Mouse (Mus musculus): ENCODE measurements around the gene Qsox2. TPM values are rescaled to one million over a fixed set of nuclear protein-coding genes. Genes with fewer than 3 reads are reported as not detected.

Gene Qsox2
- total RNA-seq, 2 experiments from 2014 or later: 20.4 to 23.5 TPM

DNA sequence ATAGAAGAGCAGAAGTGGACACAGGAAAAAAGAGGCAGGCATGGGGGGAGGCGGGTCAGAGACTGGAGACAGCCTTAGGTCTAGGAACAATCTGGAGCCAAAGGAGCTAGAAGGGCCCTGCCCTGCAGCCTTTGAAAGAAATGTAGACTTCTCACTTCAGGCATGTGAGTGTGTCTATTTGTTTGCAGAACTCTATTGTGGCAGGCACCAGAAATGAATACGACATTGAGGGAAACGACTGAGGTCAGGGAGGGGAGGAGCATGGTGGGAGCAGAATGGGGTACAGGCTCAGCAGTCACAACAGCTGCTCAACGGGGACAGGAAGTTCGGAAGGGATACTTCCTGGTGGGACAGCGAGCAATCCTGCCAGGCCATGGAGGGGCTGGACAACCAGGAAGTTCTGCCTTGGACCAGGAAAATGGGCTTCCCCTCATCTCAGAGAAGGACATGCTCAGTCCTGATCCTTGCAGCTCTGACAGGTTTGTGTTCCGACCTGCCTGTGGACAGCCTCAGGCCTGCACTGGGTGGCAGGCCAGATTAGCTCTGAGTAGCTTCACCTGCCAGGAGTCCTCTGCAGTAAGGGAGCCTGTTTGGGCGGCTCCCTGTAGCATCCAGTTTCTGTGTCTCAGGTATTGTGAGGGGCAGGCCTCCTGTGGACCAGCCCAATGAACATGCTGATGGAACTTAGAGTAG is 15.3 kb upstream of the Qsox2 start:
- intact Hi-C loops (cut with DNase I): no loop called here
- no peak overlapping the region for H3K27ac ChIP-seq
- DNase-seq (ENCODE audit: extremely low spot score in 1 of 2, low spot score in 2 of 2): no peak
- H3K4me3 ChIP-seq: no peak overlapping the region
- TF ChIP-seq CTCF (IDR thresholded peaks at IDR 0.05): no peak

DNA sequence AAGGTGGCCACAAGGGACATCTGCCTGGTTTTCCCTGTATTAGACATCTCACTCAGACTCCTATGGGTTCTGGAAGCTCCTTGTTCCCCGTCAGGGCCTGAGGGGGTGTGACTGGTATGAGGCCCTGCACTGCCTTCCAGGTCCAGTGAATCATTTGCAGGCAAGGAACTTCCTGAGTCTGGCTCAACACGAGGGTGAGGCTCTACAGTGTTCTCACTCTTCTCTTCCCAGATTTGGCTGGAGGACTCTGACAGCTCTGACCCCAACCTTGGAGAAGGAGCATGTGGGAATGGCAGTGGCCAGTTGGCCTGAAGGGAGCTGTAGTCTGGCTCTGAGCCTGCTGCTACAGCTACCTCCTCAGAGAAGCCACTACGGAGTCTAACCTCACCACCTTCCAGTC is 10.2 kb upstream of the Qsox2 start:
- Histone ChIP-seq H3K27ac (no peak overlapping the region), H3K4me3 (no peak overlapping the region)
- intact Hi-C loops (cut with DNase I): no loop called here
- no peak for DNase-seq (ENCODE audit: extremely low spot score in 1 of 2, low spot score in 2 of 2)
- no peak for TF ChIP-seq CTCF (IDR thresholded peaks at IDR 0.05)

DNA sequence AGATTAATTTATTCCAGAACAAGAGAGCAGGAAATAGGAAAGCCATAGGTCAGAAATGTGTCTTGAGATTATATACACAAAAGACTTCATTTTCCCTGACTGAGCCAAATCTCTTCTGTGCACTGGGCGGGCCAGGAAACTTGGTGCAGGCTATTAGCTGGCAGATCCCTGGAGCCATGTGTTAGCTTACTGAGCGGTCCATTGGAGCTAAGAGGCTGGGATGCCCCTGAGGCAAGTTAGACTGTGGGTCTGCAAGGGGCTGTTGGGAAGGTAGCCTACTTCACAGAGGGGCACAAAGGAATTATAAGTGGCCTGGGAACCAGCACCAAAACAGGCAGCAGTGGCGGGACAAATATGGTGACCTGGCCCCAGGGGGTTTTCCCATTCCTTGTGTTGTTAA is 3.5 kb upstream of the Qsox2 start:
- no peak overlapping the region for H3K27ac ChIP-seq
- H3K4me3 ChIP-seq: no peak overlapping the region
- no peak for DNase-seq (ENCODE audit: extremely low spot score in 1 of 2, low spot score in 2 of 2)
- intact Hi-C loops (cut with DNase I): no loop called here
- TF ChIP-seq CTCF (IDR thresholded peaks at IDR 0.05): no peak

DNA sequence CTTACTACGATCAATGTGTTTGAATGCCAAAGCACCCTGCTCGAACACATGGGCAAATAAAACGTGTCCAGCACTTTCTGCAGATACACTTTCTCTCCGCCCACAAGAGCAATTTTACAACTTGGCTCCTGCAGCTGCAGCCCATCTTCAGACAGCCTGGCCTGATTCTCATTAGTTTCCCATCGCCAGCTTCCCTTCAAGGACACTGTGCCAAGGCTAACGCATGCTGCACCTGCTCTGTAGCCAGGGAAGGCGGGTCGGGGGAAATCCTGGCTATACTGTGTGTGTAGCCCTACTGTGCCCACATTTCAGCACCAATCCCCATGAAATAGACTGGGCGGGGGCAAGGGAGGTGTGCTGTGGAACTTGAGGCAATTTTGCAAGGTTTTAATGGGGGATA is 3.0 kb upstream of the Qsox2 start:
- intact Hi-C loops (cut with DNase I): no loop called here
- no peak for DNase-seq (ENCODE audit: extremely low spot score in 1 of 2, low spot score in 2 of 2)
- Histone ChIP-seq H3K4me3 (no peak overlapping the region), H3K27ac (no peak overlapping the region)
- no peak for TF ChIP-seq CTCF (IDR thresholded peaks at IDR 0.05)

DNA sequence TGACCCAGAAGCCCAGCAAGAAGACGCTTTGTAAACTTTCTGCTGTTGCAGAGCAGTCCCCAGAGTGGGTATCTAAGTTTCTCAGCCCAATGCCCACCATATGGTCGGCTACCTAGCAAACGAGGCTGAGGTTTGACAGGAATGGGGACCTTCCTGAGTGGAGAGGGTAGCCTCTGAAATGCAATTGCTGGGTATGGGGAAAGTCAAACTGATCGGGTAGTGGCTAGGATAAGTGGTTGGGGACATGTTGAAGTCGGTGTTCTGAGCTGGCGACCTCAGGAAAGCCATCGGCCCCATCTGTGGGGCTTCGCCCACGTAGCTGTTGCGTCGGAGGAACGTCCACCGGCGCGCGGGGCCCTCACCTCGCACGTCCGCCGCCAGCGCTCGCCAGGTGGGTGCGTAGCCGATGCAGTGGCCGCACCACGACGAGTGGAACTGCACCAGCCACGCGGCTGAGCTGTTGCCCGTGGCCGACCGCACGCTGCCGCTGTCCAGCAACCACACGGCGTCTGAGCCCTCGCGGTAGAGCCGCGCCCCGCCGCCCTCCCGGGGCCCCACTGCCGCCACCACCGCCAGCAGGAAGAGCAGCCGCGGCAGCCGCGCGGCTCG is 540 bp downstream of the Qsox2 start:
- Histone ChIP-seq H3K27ac (peak overlapping the region; percentile 87), H3K4me3 (peak overlapping the region; percentile 91)
- DNase-seq (ENCODE audit: extremely low spot score in 1 of 2, low spot score in 2 of 2): peak in 1 of 2 experiments; percentile 48
- TF ChIP-seq CTCF (IDR thresholded peaks at IDR 0.05): no peak
- intact Hi-C loops (cut with DNase I): no loop called here

DNA sequence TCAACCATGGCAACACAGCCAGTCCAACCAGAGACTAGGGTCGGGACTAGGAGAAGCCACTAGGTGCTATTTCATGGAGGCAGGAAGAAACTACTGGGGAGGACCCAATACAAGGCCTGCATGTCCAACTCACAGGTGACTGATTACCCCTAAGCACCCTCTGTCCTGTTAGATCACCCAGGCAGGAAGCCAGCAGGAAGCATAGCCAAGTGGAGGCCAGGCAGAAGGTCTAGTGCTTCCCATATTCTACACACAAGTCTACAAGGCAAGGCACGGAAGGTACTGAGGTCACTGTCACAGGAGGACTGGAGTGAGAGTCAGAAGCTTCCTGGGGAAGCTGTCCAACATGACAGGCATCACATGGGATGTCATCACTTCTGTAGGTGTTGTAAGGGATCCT is 2.6 kb downstream of the Qsox2 start:
- intact Hi-C loops (cut with DNase I): no loop called here
- no peak for TF ChIP-seq CTCF (IDR thresholded peaks at IDR 0.05)

DNA sequence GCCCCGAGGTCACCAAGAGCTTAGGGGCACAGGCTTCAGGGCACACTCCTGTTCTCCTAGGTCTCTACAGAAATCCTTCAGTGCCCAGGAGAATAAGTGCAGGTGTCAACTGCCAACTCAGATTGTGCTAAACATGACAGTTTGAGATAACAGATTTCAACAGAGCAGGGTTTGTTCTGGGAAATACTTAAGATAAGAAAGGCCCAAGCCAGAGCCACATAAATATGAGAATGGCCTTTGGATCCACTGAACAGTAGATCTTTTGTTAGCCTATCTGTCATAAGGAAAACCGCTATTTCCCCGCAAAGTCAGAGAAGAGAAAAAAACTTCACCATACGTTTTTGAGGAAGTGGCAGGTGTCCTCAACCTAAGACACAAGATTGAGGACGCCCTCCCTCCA is 3.1 kb downstream of the Qsox2 start:
- no peak for DNase-seq (ENCODE audit: extremely low spot score in 1 of 2, low spot score in 2 of 2)
- Histone ChIP-seq H3K4me3 (no peak overlapping the region), H3K27ac (no peak overlapping the region)
- no peak for TF ChIP-seq CTCF (IDR thresholded peaks at IDR 0.05)
- intact Hi-C loops (cut with DNase I): no loop called here

More for the DNA sequence above, 2.6 kb downstream of the Qsox2 start:
- no peak for DNase-seq (ENCODE audit: extremely low spot score in 1 of 2, low spot score in 2 of 2)
- no peak overlapping the region for H3K27ac ChIP-seq
- no peak overlapping the region for H3K4me3 ChIP-seq

DNA sequence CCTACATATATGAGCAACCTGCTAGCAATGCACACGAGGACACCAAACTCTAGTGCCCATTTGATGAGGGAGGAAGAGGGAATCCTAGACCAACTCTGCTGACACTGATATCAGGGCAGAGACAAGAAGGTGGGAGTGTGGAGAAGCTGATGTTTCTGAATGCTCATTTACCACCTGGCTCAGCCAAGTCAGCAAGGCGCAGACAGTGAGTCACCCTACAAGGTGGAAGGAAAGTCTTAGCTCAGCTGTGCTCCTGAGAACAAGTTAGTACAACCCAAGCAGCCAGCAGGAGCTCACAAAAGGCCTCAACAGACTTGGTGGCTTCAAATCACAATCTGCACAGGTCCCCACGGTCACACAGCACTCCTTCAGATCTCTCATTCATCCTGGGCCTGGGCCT is 6.0 kb downstream of the Qsox2 start:
- Histone ChIP-seq H3K4me3 (no peak overlapping the region), H3K27ac (no peak overlapping the region)
- no peak for DNase-seq (ENCODE audit: extremely low spot score in 1 of 2, low spot score in 2 of 2)
- TF ChIP-seq CTCF (IDR thresholded peaks at IDR 0.05): no peak
- intact Hi-C loops (cut with DNase I): no loop called here

DNA sequence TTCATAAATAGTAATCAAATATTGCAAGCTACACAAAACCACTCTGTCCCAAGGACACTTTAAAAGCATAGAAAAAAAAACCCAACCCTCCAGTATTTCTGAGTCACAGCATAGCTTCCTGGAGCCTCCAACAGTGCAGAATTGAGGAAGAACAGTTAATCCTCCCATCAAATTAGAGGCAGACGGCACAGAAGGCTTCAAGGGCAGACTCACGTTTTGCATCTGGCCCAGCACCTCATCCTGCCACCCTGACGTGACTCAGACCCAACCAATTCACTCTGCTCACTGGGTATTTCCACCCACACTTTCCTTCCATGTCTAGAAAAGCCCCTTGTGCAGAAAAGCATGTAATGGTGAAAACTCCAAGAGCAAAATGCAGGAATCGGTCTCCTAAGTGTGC is 7.1 kb downstream of the Qsox2 start:
- H3K4me3 ChIP-seq: no peak overlapping the region
- no peak for DNase-seq (ENCODE audit: extremely low spot score in 1 of 2, low spot score in 2 of 2)
- intact Hi-C loops (cut with DNase I): no loop called here
- TF ChIP-seq CTCF (IDR thresholded peaks at IDR 0.05): no peak
- H3K27ac ChIP-seq: no peak overlapping the region

DNA sequence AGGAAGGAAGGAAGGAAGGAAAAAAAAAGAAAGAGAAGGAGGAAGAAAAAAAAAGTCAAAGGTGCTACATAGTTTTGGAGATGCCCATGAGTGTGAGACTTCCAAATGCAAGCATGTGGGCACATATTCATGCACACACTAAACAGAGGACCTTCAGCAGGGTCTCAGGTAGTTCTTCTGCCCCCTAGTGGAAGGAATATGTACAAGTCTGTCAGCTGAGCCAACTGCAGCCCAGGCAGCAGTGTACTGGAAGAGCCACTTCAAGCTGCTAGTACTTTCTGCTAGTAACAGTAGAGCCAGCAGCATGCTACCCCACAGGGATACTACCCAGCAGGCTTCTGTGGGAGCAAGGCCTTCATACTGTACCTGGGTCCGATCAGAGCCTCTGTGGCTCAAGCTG is 9.5 kb downstream of the Qsox2 start:
- intact Hi-C loops (cut with DNase I): loop anchor here (1.0 to 2.0 kb wide), 2 partner anchors 45 to 73 kb away; no protein-coding TSS in a partner anchor
- no peak for DNase-seq (ENCODE audit: extremely low spot score in 1 of 2, low spot score in 2 of 2)
- peak; percentile 84 for TF ChIP-seq CTCF (IDR thresholded peaks at IDR 0.05)
- H3K27ac ChIP-seq: no peak overlapping the region
- no peak overlapping the region for H3K4me3 ChIP-seq

DNA sequence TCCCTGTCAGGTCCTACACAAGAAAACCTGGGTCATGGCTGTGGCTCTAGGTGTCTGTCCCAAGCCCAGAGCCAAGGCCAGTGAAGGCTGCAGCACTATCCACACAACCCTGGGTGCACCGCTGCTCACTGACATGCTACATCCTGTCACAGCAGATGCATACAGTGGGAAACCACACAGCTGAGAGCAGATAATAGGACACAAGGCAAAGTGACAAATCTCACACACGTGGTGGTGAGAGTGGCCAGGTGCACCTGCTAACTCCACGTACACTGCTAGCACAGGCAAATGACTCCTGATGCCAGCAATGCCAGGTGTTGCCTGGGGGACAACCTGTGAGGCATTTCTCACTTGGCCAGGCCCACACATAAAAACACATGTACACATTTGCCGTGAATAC is 12.1 kb downstream of the Qsox2 start:
- intact Hi-C loops (cut with DNase I): no loop called here
- no peak for TF ChIP-seq CTCF (IDR thresholded peaks at IDR 0.05)
- no peak overlapping the region for H3K27ac ChIP-seq
- no peak overlapping the region for H3K4me3 ChIP-seq
- no peak for DNase-seq (ENCODE audit: extremely low spot score in 1 of 2, low spot score in 2 of 2)

DNA sequence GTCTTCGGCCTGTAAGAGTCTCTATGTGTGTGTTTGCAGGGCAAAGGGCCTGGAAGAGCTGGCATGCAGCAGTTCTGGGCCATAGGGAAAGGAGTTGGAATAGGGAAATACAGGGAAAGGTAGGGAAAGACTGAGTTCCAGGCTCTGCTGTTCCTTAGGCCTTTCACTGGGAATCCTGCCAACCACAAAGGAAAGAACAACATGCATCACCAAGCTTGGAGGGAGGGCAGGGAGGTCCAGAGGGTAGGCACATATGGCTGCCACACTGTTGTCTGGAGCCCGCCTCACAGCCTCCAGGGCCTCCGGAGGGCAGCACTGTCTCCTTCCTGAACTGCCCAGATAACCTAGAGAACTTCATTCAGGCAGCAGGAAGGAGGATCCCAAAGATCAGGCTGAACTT is 13.4 kb downstream of the Qsox2 start:
- DNase-seq (ENCODE audit: extremely low spot score in 1 of 2, low spot score in 2 of 2): no peak
- no peak for TF ChIP-seq CTCF (IDR thresholded peaks at IDR 0.05)
- intact Hi-C loops (cut with DNase I): no loop called here
- no peak overlapping the region for H3K4me3 ChIP-seq
- no peak overlapping the region for H3K27ac ChIP-seq

DNA sequence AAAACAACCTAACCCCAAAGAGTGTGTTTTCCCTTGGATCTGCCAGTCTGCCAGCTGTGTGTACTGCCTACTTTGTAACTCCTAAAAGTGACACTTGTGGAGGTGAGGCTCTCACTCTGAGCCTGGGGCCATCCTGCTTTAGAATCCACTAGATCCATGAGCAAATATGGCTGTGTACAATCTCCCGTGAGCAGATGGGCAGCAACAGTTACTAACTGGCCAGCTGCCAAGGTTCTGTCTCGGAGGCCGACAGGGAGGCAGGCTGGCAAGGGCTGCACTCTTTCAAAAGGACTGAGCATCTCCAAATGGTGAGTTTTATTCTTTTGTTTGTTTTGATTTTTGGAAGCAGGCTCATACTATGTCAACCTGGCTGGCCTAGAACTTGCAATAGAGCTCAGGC is 22.8 kb downstream of the Qsox2 start:
- intact Hi-C loops (cut with DNase I): no loop called here
- no peak for TF ChIP-seq CTCF (IDR thresholded peaks at IDR 0.05)
- DNase-seq (ENCODE audit: extremely low spot score in 1 of 2, low spot score in 2 of 2): no peak
- H3K27ac ChIP-seq: no peak overlapping the region
- no peak overlapping the region for H3K4me3 ChIP-seq

Measured in left cerebral cortex, adult 2 months (tissue).